Mouse (Mus musculus) cerebellum, adult 18-20 months (tissue): ENCODE measurements around the gene Cenpf.

Experiments used
- DNase-seq, 2 experiments: peaks; one replicate each; pipeline ENCODE4 v3.0.0; 2021

Cenpf gene

DNA sequence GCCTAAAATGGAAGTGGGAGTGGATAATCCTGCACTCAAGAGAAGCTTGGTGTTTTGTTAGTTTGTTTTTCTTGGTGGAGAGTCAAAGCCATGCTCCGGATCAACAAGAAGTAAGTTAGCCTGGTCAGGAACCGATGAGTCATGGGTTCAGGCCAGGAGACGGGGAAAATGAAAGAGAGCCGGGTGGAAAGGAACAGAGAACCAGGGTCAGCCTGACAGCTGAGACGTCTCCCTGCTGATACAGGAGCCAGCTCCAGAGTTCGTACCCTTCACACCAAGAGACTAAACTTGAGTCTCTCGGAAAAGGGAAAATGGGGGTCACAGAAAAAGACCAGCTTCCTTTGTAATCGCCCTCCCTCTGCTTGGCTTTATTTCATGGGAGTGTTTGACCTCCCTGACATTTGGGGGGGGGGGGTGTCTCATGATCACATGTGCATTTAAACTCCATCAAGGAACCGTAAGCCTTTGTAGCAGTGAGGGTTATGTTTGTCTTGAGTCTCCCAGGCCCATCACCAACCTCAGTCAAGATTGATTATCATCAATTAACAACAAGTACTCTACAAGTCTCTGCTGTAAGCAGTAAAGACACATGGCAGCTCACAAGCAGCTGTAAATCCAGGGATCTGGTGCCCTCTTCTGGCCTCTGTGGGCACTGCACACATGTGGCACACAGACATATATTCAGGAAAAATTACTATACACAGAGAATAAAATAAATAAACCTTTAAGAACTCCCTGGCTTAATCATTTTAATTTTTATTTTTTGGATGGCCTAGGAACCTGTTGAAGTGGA is 59.7 kb downstream of the Cenpf start:
- DNase-seq: peak; percentile 21 to 30

DNA sequence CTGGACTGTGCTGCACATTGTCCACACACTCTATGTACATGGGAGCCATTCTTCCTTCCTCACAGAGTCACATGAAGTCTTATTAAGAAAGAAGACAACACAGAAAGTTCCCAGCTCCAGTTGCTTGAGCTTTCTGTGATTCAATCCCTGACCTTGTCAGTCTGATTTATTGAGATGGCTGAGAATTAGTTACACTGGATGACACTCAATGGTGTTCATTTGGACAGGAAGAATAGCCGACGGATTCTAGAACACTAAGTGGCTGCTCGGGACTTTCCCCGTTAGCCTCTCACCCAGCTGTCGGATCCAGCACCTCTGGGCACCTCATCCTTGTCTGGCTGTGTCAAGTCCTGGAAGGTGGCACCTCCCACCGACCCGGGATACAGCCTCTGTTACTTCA is 63.1 kb downstream of the Cenpf start:
- no peak for DNase-seq

DNA sequence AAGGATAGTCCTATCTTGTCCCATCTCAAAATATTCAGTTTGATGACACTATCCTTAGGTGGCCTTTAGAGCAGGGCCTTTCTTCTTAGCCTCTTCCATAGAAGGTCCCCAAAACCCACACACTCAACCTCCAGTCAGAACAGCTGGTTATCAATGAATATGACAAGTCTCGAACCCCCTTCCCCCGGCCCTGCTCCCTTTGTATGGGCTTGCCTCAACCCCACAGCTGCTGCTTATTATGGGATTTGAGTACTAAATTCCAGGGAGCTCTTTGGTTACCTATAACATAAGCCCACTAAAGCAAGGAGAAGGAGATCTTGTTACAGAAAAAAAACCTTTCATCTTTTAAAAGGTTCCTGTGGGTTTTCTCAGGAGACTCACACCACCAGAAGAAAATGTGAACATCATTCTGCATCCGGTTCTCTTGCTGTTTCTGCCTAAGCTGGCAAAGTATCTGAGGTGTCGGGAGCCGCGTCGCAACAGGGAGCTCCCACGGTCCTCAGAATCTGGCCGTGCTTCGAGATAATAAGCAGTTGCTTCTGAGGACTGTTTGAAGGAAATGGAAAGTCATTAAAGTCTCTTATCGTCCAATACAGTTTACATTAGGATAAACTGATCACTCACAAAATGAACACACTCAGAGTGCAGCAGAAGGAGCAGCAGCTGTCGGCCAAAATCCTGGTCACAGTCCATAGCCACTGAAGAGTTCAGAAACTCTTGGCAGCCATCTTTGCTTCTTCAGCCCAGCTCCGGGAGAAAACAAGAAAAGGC is 68.7 kb downstream of the Cenpf start:
- no peak for DNase-seq

DNA sequence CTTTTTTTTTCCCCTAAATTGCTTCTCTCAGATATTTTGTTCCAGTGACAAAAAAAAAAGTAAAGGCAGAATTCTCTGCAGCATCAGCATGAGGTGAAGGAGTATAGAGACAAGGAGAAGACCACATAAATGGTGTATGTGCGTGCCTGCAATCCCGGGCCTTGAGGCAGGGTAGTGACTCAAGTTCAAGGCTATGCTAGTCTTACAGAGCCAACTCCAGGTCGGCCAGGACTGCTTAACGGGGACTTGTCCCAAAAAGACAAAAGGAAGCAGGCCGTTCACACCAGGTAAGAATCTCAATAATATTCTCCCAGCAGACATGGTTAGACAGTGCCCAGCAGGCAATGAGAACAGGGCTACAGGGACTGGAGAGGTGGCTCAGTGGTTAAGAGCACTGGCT is 70.5 kb downstream of the Cenpf start:
- DNase-seq: no peak

DNA sequence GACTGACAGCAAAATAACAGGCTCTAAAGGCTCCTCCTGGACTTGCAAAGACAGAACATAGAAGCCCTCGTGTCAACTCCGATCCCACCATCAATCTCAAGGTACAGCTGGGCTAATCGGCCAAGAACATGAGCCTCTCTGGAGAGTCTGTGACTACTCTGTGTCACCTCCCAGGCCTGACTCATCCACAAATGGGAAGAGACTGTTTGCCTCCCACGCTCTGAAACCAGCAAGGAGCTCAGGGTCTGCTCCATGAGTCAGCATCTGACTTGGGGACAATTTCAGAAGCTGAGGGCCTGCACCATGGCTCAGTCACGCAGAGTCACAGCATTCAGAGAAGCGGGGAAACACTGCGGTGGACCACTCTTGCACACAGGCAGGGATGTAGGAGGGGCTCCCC is 72.6 kb downstream of the Cenpf start:
- DNase-seq: no peak

DNA sequence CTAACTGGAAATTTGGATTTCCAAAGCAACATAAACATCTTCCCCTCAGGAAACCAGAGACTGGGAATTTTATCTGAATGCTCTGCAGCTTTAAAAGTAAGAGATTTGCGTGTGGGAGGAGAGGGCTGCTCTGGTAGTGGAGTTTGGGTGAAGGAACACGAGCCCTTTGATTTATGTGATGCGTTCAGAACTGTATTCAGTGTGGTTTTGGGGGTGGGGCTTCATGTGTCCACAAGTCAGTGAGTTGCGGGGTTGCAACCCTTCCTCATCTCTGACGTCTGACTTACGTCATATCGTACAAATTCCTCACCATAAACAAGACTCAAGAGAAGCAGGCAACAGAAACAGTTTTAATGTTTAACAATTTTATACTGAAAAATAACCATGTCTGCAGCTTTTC is 74.8 kb downstream of the Cenpf start:
- no peak for DNase-seq

DNA sequence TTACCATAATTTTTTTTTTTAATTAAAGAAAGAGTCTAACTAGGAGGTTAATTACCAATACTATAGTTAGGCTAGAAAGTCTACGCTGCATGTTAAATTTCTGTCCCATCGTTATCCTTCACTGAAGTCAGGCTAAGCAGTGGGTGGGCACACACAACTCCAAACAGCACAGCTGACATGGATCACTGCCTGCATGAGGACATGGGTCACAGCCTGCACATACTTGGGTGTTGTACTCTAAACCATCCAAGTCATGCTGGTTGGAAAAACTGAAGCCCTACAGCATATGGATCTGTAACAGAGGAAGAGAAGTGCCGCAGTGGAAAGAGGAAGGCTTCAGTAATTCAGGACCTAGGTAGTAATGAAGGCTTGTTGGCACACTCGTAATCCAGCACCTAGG is 76.1 kb downstream of the Cenpf start:
- DNase-seq: no peak

DNA sequence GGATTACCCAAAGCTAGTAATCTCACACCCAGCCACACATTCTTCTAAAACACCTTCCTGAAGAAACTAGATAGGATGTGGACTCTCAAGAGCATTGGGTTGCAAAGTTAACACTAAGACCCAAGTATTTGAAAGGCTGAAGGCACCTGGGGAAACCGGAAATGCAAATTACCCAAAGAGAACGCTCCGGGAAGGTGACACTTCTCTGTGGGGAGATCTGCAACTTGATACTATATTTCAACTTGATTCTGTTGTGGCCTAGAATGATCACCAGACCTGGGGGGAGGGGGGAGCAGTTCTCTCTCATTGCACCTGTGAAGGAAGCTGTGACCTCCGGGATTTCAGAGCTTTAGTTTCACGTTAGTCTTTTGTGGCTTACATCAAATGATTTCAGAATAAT is 79.2 kb downstream of the Cenpf start:
- no peak for DNase-seq

DNA sequence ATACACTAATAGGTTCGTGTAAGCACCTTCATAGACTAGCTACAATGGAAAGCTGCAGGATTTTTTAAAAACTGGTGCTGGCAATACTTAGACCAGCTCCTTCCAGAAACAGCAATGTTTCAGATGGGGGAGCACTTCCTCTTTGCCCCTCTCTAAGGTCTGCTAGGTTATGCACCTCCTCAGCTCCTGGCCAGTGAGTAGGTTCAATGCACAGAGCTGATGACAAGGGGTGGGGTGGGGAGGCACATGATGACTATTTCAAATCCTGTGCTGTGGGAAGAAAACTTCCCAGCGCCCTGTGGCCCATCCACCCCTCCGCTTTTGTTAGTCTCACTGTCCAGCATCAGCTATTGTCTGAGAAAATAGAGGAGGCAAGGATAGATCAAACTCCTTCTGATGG is 79.8 kb downstream of the Cenpf start:
- no peak for DNase-seq

DNA sequence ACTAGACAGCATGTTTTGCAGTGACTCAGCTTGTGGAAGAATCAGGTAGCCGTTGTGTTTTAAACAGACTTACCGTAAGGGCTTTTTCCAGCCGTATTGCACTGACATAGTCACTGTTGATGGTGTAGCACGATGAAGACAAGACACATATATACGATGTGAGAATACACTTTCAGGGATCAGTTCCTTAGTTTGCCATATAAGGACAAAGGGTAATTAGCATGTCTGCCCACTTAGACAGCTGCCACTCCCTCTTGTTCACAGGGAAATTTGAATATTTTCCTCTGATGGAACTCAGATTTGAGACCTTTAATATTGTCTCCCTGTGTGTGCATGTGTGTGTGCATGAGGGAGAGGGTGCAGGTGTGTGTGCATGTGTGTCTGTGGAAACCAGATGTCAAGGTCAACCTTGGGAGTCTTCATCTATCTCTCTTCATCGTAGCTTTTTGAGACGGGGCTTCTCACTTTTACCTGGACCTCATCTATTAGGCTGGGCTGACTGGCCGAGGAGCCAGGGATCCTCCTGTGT is 82.2 kb downstream of the Cenpf start:
- DNase-seq: no peak

DNA sequence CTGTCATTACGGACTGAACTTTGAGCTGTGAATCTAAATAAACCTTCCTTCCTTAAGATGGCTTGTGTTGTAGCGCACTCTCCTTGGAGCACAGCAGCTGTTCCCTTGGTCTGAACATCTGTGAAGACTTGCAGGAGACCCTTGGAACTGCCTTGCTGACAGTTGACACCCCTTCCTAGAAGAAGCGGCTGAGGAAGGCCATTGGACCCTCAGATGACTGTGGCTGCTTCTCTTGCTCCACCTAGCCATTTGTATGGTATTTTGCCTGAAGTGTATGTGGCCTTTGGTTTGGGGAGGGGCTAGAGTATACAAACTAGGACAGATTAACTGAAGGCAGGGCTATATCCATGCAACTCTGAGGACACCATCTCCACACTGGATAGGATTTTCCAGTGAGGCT is 90.8 kb downstream of the Cenpf start:
- no peak for DNase-seq
